Mouse (Mus musculus): Measurements from ENCODE around the gene Ceacam16.
A peak's percentile ranks its signal among the peaks of the same experiment; 100 is the strongest.

Gene Ceacam16

DNA sequence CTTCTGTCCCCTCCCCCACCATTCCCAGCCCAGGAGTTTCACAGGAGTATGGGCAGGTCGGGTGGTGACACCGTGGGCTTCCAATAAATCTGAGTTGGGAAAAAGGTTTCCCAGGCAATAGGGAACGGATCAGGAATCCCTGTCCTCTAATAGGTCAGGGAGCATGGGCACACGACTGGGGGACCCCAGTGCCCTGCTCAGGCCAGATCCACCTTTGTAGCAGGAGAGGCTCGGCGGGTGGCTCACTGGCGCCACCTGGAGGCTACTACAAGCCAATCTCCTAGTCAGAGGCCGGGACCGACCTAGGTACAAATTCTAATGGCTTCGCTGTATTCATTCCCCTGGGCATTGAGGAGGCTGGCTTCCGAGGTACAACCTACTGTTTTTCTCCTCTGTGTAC lies 17.5 kb downstream of the Ceacam16 start:
- DNase-seq (ENCODE audit: low read depth, low spot score) = peak; percentile 78

DNA sequence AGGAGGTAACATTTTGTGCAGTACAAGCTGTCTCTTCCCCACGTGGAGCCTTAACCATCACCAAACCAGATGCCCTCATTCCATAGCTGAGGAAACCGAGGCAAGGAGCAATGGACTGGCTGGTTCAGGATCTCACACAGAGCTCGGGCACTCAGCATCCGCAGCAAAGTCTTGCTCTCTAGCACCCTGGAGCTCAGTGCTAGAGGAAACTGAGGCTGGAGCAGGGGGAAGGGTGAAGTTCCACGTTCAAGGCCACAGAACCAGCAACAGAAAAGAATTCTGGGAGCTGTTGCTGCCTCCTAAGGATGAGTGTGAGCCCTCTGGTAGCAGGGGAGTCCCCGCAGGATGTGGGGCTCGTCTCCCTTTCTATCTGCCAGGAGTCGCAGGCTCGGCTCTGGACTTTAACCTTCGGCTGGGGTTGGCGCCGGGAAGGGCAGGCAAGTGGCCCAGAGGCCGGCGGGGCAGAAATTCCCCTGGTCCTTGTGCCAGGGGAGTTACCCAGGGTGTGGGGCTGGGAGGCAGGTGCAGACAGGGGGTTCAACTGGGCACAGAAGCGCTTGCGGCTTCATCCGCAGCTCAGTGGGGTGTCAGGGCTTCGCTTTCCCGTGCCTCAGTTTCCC lies 18.1 kb downstream of the Ceacam16 start:
- no peak for DNase-seq (ENCODE audit: low read depth, low spot score)

DNA sequence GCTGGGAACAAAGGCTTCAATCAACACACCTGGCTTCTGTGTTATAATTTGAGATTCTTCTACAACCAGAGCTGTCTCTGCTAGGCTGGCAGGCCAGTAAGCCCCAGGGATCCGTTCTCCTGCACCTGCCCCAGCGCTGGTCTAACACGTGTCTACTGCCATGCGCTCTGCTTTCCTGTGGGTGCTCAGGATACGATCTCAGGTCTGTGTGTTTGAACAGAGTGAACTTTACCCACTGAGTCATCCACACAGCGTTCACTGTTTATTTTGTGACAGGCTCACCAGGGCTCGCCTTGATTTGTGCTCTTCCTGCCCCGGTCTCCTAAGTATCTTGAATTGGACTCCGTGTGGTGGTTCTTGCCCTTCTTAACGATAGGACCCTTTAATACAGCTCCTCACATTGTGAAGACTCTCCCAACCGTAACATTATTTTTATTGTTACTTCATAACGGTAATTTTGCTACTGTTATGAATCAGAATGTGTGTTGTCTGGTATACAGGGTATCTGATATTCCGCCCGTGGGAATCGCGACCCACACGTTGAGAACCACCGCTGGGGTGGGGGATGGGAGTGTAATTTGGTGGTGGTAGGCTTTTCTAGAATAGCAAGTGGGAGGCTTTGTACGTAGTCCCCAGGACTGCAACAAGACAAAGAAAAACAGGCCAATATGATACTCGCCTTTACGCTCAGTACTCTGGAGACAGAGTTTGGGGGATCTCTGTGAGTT lies 19.2 kb downstream of the Ceacam16 start:
- no peak for DNase-seq (ENCODE audit: low read depth, low spot score)

DNA sequence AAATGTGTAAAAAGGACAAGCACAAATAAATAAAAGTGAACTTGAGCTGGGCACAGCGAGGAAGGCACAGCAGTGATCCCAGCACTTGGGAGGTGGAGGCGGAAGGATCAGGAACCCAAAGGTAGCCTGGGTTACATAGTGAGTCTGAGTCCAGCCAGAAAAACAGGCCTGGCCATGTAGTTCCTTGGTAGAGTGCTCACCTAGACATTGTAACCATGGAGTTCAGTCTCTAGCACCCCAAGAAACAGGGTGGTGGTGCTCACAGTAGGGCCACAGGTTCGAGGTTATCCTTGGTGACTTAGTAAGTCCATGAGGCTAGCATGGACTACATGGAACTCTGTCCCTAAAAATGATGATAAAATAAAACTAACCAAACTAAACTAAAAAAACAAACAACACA lies 20.2 kb downstream of the Ceacam16 start:
- no peak for DNase-seq (ENCODE audit: low read depth, low spot score)

DNA sequence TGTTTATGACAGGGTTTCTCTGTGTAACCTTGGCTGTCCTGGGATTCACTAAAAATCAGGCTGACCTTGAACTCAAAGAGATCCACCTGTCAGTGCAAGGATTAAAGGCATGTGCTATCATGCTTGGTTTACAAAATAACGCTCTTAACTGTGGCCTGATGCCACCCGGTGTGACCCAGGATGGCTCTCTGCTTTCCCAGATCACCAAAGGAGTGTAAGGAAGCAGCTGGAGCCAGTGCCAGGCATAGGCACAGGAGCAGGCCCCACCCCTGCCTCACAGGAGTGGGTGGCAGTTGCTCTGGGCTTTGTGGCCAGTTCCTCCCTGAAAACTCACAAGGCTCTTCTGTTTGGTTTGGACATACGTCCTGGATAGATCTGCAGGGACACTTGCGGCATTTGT lies 20.7 kb downstream of the Ceacam16 start:
- no peak for DNase-seq (ENCODE audit: low read depth, low spot score)

DNA sequence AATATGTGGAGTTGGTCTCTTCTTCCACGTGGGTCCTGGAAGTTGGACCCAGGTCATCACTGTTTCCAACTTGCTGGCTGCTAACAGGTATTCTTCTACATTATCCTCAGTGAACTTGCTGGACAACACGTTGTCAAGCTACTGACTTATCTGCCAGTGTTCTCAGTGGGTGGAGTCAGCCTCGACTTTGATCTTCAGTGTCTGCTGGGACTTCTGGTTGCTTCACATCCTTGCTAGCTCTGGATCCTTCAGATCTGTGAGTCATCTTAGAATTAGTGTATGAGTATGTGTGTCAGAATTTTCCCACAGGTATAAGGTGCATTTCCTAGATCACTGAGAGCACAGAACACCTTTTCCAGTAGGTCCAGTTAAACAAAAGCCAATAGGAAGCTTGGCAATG lies 24.3 kb downstream of the Ceacam16 start:
- DNase-seq (ENCODE audit: low read depth, low spot score) = no peak

DNA sequence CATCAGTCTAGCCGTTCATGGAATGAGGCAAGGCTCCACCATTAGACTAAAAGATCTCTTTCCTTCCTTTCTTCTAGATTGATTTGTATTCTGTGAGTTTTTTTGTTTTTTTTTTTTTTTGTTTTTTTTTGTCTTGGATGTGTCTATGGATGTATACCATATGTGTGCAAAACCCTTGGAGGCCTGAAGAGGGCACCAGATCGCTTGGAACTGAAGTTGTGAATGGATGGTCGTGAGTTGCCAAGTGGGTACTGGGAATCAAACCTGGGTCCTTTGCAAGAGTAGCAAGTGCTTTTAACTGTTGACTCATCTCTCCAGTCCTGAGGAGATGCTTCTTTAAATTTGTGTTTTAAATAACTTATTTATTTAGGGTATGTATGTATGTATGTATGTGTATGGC lies 27.0 kb downstream of the Ceacam16 start:
- peak; percentile 23 for DNase-seq (ENCODE audit: low read depth, low spot score)

DNA sequence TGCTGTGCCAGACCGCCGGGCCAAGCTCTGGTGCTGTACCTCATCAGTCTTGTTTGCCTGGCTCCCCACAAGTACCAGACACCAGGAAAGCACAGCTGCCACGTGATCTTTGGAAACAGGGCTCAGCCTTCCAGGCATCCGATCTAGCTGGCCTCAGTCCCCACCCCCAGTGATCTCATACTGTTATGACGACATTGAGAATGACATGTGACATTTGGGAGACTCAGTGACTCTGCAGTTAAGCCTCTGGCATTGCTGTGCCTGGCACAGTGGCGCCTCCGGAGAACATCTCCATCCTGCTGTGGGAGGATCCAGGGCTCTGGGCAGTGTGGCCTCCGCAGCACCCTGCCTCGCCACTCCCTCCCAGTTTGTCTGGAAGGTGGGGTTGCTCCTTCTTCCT lies 29.3 kb downstream of the Ceacam16 start:
- no peak for DNase-seq (ENCODE audit: low read depth, low spot score)

DNA sequence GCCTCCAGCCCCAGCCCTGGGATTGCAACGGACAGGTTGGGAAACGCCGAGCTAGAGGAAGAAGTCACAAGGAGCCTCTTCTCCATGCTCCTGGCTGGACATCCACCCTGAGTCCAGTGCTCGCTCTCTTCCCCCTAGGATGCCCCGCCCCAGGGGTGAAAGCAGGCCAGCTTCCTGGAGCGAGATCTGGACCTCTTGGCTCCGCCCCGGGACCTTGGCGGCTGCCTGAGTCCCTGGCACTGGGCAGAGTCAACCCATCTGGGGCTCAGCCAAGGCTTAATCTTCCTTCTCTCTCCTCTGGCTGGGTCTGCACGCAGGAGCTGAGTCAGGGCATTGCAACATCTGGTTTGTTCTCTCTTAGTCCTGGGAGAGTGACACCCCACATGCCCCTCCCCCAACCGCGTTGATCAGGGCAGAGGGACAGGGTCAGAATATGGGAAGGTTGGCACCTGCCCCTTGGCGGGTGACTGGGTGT lies 30.4 kb downstream of the Ceacam16 start:
- DNase-seq (ENCODE audit: low read depth, low spot score) = no peak

DNA sequence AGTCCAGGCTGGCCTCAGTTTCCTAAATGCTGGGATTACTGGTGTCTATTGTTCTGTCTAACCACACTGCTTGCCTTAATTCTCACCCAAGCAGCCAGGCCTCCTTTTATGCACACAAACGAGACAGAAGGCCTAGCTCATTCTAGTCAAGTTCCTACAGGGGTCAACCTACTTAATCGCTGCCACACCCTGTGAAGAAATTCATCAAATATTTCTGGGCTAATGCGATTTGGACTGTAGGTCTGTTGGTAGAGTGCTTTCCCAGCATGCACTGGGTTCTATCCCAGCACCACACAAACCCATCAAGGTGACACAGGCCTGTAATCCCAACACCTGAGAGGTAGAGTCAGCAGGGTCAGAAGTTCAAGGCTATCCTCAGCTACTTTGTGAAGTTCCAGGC lies 31.4 kb downstream of the Ceacam16 start:
- no peak for DNase-seq (ENCODE audit: low read depth, low spot score)

DNA sequence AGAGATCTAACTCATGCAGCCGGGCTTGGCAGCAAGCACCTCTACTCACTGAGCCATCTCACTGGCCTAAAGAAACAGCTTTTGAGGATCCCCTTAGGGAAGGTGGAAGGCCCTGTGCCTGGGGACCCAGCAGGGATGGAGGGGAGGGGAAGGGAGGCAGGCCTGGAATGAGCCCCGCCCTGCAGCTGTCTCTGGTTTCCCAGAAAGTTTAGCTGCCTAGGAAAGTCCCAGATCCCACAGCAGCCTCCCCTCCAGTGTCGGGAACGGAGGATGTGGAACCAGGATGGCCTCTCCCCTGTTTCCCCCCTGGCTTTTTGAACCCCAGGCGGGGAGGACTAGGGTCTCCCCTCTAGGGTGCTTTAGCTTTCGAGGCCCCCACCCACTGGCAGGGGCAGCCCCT lies 34.3 kb downstream of the Ceacam16 start:
- no peak for DNase-seq (ENCODE audit: low read depth, low spot score)

DNA sequence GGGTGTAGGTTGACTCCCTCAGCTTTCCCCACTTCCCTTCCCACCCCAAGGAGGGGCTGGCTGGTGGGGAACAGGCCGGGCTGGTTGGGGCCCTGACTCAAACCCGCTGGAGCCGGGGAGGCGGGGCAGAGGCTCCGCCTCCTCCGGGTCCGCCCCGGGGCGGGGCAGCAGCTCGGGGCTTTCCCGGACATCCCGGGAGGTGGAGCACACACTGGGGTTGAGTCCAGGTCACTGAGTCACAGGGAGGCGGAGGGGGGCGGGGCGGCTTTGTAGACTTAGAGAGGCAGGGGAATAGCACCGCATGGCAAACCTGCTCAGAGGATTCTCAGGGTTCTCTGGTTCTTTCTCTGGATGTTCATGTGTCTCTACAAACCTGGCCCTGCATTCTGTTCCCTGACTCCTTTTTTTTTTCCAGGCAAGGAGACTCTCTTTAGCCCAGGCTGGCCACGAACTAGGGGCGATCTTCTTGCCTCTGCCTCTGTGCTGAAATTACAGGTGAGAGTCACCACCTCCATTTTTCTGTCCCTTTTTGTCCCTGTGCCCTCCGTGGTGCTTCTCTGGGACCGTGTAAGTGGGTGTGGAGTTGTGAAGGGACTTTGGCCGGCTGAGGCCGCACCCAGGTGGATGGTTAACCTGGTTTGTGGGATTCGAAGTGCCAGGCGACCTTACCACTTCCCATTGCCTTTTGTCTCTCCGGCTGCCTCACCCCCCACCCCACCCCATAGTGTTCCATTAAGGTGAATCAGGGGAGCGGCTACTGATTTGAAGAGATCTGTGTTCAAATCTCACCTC lies 36.7 kb downstream of the Ceacam16 start:
- peak; percentile 88 for DNase-seq (ENCODE audit: low read depth, low spot score)

DNA sequence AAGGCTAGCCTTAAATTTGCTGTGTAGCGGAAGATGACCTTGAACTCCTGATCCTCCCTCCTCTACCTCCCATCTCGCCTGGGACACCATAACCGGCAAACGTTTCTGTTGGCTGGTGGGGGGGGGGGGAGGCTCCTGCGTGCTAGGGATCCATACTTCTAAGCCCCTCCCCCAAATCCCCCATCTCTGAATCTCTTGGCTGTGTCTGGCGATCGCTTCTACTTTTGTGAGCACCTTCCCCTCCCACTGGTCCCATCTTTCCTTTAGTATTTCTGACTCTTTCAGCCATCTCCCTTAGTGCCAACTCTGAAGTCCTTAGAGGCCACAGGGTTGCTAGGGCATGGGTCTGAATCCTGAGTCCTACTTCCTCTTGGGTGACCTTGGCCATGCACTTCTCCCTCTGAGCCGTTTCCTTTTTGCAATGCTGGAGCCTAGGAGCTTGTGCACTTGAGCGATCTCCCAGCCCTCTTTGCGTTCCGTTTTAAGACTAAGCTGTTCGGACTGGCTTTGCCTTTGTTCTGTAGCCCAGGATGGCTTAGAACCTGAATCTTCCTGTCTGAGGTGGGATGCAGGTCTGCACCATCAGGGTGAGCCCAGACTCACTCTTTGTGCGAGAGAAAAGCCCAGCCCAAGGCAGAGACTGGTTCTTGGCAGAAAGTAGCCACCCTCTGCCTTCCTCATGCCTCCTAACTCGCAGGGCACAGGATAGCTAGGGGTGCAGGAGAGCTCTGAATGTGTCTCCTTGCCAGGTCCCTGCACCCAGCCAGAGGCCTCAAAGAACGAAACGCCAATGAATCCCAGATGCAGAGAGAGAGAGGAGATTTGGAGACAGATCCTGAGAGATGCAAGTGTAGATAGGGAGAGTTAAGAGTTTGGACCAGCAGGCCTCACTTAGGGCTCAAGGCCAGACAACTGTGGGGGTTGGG lies 37.6 kb downstream of the Ceacam16 start:
- DNase-seq (ENCODE audit: low read depth, low spot score) = peak; percentile 62

DNA sequence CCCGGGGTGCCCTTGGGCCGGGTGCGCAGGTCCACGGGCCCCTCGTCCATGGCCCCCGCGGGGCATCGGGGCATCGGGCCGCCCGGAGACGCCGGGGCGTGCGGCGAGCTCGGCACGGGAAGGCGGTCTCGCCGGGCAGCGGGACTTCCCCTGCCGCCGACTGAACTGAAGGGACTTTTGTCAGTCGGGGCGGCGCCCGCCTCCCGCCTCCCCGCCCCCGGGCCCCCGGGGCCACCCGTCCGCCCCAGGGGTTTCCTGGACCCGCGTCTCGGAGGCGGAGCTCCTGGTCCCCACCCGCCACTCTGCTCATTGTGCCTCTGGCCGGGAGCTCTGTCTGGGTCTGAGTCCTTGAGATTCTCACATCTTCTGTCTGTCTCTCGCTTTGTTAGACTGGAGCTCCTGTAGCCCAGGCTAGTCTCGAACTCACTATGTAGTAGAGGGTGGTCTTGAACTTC lies 38.5 kb downstream of the Ceacam16 start, which contains the start of gene Bcl3:
Gene Bcl3 (minus strand): TSS at position 167 of the 455 bp plus-strand sequence.
- peak; percentile 75 for DNase-seq (ENCODE audit: low read depth, low spot score)

DNA sequence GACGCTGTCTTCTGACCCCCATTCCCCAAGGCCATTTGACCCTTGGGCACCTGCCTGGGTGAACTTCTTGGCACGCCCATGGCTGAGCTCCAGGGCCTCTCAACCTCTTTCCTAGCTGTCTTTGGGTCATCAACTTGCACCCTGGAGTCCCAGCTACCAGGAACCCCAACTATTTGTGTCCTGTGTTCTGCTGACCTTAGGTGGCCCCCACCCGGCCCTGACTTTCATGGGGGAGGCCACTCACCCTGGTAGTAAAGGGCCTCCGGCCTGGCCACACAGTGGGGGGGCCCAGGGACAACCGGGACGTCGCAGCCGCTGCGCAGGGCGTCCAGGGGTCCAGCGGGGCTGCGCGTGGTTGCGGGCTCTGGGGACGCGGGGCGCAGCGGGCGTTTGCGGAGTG lies 38.9 kb downstream of the Ceacam16 start:
- DNase-seq (ENCODE audit: low read depth, low spot score) = no peak

DNA sequence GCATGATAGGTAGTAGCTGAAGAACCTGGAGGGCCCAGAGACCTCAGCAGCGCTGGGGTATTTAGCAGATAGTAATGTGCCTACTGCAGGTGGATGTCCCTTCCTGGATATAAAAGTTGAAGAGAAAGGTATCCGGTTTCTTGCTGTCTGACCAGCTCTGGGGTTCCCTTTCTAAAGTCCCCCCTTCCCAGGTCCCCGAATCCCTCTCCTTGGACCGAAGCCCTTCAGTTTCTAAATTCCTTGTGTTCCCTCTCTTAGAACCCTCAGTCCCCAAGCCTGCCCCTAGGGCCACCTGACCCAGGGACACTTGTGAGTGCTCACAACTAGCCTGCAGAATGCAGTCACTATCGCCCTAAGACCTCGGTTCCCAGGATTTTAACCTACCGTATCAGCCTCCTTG lies 39.5 kb downstream of the Ceacam16 start:
- no peak for DNase-seq (ENCODE audit: low read depth, low spot score)

DNA sequence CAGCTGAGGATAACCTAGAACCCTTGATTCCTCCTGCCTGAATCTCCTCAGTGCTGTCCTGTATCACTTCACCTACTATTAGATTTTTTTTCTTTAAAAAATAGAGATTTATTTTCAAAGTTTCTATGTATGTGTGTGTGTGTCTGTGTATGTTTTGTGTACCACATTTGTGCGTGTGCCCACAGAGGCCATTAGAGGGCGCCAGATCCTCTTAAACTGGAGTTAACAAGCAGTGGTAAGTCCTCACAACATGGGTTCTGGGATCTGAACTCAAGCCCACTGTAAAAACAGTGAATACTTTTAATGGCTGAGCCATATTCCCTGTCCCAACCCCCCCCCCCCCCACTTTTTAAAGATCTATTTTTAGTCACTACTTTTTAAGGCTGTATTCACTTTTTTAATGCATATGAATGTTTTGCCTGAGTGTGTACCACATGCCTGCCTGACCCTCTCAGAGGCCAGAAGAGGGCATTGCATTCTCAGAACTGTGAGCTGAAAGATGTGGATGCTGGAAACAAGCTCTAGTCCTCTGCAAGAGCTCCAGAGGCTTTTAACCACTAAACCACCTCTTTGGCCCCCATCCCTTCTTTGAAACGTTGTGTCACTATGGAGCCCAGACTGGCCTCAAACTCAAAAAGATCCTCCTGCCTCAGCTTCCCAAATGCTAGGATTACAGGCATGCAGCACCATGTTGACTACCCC lies 40.6 kb downstream of the Ceacam16 start:
- no peak for DNase-seq (ENCODE audit: low read depth, low spot score)

DNA sequence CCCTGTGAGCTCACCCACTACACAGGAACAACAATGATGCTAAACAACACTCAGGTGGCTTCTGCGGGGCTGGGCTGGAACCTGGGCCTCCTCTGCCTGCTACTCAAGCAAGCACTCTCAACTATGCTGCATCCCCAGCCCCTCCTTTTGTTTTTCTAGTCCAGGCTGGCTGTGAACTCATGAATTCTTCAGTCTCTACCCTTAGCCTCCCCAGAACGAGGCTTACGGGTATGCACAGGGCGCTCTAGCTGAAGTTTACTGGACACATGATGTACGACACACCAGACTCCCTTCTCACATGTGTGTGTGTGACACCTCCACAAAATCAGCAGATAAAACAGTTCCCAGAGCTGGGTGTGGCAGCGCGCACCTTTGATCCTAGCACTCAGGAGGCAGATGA lies 42.2 kb downstream of the Ceacam16 start:
- DNase-seq (ENCODE audit: low read depth, low spot score) = no peak

DNA sequence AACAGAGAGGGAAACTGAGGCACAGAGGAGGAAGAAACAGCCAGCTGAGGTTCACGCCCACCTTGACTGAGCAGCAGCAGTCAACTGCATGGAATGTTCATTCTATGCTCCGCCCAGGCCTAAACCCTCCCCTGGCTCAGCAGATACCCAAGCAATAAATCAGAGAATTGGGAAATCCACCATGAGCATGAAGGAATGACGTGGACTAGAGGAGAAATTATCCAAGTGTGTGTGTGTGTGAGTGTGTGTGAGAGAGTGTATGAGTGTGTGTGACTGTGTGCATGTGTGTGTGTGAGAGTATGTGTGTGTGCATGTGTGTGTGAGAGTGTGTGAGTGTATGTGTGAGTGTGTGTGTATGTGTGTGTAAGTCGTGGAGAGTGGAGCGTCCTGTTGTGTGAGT lies 42.7 kb downstream of the Ceacam16 start:
- no peak for DNase-seq (ENCODE audit: low read depth, low spot score)

DNA sequence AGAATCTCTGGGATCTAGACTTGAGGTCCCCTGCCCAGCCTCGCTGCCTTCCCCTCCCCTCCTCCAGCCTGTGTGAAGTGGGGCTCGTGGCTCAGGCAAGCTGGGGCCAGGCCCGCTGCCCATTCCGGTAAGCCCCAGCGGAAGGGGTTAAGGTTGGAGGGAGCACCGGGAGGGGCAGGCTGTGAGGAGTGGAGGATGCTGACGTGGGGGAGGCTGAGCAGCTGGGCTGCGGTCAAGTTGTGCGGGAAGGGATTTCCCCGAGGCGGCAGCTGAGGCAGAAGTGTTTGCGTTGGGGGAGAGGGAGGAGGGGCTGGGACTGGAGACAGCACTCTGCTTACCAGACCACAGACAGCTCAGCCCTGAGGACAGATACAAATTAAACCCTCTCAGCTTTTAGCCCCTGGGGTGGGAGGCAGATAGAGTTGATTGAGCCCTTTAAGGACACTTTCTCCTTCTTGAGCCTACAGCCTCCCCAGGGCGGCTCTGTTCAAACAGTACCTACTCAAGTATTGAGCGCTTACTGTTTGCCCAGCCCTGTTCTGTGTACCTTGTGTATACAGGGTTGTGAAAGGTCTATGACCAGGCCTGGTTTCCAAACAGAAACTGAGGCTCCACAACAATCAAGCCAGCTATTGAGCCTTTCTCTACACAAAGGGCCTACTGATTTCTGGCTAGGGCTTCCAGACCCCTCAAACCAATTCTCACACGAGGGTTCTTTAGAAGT lies 43.6 kb downstream of the Ceacam16 start:
- peak; percentile 96 for DNase-seq (ENCODE audit: low read depth, low spot score)

Data from A20 (cell line).